Mouse (Mus musculus) 416B (cell line): ENCODE measurements around the gene Kctd4.
"Not testable (repeated sequence)": the region's sequence is repeated elsewhere in the genome, so short reads cannot be mapped to it uniquely, and the experiment has no call there.

Experiments
- DNase-seq: peaks from one replicate; pipeline ENCODE4 v3.0.0; 2011; ENCODE audit warnings: low read depth

Kctd4 gene

DNA sequence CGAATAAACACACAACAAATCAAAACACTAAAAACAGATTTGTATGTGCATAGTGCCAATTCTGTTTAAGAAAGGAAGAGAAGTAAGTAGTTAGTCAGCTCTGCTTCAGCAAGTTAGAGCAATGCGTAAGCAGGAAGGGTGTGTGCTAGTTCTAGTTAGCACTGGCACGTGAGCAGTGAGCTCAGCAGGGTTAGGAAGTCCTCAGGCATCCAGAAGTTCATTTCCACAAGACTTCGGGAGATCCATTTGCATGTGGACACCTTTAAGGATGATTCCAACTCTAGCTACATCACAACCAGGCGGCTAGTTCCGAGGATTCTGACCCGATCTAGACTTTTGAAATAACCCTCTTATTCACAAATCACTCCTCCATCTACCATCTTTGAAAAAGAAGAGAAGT is at the start of gene Kctd4:
Kctd4 (plus strand) TSS at position 244 of the 400 bp plus-strand sequence.
- DNase-seq, result no peak

DNA sequence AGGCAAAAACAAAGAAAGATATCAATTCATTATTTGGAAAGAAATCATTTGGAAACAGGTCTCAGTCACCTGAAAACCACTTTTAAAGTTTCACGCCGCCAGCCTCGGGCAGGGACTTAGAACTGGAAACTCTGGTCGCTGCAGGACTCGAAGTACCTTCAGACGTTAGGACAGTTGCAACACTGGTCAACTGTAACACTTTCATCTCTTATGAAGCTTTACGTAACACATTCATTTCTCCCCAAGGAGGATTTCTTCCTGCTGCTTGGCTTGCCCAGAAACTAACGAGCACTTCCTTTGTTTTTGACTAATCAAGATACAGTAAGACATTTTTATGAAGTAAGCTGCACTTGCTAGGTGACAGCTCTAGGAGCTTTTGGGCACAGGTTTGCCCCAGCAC is 47.9 kb upstream of the Kctd4 start:
- DNase-seq, result peak; percentile 17

DNA sequence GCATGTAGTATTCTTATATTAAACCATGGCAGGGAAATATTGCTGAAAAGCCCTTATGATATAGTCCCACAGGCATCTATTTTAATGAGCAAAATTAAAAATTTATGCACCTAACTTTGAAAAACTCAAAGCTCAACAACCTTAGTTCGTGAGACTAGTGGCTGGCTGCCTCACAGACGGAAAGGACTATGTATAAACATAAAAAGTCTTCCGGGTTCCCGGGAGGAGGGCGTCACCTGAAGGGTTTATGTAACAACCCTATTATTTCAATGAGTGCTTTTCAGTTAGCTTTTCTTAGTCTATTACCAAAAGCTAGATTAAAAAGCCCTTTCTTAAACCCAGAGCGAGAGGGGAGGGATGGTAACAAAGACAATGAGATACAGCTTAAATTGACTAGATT is 42.8 kb upstream of the Kctd4 start:
- DNase-seq, result no peak

DNA sequence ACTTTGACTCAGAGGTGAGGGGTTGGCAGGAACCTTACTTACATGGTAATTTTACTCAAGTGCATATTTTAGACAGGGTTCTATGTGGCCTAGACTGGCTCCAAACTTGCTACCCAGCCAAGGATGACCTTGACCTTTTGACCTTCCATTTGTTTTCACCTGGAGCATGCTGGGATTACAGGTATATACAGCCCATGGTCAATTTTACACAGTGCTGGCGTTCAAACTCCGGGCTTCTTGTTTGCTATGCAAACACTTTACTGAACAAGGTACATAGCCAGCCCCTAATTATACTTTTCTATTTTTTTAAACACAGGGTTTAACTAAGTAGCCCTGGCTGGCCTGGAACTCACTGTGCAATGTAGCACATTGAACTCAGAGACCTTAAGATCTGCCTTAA is 42.1 kb upstream of the Kctd4 start:
- DNase-seq, result no peak

DNA sequence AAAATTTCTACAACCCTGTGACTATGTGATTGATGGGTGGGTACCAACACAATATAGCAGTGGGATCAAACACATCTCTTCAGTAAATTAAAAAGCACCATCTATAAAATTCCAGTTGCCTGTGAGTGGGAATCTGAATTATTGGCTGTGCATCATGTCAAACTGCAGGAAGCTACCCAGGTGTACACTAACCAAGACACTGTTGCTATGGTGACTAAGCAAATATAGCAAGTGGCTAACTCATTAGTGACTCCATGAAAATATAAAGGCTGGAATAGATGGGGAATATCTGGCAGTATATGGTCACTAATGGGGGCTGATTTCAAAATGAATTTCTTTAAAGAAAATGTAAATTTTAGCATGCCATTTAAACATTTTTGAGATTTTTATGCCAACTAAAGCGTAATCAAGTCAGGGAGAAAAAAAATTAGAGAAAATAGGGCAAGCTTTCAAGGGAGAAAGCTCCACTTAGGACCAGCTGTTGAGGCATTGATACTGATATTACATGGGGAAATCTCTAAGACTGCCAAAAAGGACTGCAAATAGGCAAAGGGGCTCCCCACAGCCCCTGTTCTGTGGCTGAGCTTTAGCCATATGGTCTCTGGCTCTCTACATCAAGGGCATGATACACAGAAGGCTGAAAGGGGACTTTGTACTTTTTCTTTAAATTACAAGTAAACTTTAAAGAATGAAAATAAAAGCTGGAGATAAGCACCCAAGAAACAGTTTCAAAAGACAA is 31.3 kb upstream of the Kctd4 start:
- DNase-seq, result no peak

DNA sequence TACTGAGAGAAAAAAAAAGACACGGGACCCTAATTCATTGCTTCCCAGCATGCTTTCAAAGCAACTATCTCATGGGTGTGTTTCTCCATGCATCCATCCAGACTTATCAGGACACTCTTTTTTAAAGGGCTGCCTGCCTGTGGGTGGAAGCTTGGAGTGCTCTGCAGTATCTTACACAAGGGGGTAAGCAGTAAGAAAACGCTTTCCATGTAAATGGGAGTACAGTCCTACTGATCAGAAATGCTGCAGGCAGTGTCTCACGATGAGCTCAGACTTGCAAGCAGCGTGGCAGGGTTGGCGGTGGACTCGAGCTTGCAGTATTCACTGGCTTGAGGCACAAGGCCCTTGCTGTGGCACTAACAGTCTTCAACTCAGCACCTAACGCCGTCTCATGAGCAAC is 25.1 kb upstream of the Kctd4 start:
- DNase-seq, result not testable (repeated sequence)

DNA sequence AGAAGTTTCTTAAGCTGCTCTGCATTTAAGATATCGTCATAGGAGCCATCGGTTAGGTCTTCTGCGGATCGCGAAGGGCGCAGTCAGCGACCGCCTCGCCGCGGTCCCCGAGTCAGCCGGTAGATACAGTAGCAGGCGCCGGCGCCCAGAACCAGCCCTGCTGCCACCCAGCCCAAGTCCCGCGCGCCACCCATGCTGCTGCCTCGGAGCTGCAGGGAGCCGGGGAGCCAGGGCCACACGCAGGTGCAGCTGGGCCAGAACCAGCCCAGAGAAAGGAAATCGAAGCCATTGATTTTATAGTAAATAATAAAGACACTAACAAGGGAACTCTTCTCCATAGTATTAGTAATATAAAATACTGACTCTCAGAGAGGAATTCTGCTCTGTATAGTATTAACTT is 23.5 kb upstream of the Kctd4 start:
- DNase-seq, result peak; percentile 22

DNA sequence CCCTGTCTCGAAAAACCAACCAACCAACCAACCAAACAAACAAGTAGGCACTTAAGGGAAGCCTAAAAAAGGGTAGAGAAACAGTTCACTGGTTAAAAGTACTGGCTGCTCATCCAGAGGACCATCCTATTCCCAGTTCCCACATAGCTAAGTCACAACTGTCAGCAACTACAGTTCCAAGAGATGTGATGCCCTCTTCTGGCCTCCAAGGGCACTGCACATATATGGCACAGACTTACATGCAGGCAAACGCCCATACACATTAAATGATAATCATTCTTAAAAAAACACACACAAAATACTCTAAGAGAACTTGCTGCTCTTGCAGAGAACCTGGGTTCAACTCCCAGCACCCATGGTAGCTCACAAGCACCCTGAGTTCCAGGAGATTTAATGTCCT is 20.4 kb upstream of the Kctd4 start:
- peak; percentile 44 for DNase-seq

DNA sequence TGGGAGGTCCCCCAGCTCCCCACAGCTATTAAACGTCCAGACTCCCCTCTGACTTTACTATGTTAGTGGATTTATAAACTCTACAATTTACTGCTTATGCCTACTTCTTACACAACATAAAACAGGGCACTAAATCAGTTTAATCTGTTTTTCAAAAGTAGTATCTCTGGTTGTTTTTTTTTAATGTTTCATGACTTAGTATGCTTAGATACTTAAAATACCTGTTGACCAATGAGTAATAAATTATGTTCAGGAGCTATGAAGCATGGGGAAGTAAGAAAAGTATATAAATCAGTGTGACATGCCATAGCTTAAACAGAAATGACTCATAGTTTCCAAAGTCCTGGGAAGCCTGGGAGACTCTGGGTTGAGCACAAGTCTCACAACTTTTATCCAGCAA is 17.1 kb upstream of the Kctd4 start:
- DNase-seq, result peak; percentile 69

DNA sequence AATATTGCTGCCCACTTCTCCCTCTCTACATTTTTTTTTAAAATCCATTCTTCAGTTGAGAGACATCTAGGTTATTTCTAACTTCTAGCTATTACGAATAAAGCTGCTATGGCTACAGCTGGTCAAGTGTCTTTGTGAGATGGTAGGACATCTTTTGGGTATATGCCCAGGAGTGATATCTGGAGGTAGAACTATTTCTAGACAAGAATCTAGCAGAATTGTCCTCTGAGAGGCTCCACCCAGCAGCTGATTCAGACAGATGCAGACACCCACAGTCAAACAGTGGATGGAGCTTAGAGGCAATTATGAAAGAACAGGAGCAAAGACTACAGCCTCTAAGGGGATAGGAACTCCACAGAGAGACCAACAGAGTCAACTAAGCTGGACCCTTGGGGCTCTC is 13.3 kb upstream of the Kctd4 start:
- DNase-seq, result no peak

DNA sequence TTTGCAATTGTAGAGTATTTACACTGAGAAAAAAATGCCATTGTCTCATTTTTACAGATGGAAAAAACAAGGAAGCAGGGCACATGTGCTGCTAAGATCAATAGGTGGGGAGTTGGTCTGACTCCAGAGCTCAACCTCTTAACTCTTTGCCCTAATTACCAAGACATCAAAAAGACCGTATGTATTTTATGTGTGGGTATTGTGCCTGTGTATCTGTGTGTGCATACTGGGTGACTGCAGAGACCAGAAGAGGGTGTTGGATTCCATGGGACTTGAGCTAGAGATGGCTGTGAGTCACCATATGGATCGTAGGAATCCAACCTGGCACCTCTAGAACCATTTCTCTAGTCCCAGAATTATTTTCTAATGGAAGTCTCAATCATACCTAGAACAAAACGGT is 12.4 kb upstream of the Kctd4 start:
- no peak for DNase-seq

DNA sequence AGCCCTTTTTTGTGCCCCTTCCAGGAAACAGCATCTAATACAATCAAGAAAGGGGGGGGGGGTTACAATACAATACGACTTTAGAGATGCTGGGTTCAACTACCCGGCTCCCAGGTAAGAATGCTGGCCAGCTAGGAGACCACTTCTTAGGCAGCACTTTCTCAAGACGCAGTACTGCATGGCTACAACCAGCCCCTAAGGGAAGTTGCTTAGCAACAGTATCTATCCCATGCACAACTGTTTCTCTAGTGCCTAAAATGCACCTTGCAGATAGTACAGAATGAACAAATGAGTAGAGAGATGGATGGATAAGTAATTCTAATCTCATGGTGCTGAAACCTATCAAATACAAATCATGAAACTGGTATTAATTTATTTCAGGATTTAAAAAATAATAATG is 7.1 kb upstream of the Kctd4 start:
- DNase-seq, result no peak

DNA sequence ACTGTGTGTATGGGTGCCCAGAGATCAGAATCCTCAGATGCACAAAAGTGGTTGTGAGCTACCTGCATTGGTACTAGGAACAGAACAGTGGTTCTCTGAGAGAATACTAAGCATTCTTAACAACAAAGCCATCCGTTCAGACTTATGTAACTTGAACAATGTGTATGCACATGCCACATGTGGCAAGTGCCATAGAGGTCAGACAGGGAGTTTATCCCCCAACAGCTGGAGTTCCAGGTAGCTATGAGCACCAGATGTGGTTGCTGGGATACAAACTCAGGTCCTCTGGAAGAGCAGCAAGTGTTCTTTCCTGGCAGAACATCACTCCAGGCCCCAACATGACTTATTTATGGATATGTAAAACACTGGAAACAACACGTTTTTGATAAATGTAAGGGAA is 1.8 kb upstream of the Kctd4 start:
- no peak for DNase-seq

DNA sequence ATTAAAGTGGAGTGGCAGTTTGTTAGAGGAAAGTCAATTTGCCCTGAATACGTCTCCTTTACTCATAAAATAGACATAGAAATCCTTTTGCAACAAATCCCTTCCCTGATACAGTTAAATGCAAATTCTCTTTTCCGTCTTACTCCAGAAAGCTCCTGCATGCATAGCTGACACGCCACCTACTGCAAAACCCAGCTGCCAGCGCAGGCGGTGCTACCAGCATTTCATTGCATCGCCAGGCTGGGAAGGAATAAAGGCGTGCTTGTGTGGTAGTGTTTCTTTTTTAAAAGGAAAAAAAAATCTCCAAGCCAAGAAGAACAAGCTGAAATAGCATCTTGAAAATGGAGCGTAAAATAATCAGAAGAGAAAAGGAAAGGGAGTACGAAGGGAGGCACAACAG is 7.4 kb downstream of the Kctd4 start:
- DNase-seq, result no peak

DNA sequence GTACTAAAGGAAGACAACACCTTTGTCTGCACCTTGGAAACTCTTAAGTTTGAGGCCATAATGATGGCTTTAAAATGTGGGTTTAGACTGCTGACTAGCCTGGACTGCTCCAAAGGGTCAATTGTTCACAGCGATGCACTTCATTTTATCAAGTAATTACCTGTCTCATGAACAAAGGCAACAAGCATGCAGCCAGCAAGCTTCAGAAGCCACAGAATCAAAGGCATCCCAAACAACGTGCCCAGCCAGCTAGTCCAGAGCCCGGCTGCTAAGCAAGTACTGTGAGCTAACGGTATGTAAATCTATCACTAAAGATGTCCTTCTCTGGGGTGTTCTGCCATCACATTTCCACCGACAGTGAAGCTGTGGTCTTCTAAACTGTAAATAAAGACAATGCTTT is 8.4 kb downstream of the Kctd4 start:
- no peak for DNase-seq

DNA sequence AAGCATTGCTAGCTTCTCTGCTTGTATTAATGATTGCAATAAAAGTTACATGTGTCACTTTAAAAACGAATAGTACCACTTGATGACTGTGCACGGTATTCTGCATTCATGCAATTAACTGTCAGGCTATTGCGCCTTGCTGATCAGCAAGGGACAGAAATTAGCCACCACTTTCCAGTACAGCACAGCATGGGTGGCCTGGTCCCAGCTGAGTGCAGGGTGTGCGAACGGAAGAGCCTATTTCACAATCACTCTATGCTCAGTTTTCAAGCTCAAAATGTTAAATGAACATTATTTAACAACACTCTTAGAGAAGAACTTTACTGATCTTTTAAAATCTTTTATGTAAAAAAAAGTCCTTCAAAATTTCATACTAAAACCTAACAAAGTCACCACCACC is 9.2 kb downstream of the Kctd4 start:
- peak; percentile 44 for DNase-seq

DNA sequence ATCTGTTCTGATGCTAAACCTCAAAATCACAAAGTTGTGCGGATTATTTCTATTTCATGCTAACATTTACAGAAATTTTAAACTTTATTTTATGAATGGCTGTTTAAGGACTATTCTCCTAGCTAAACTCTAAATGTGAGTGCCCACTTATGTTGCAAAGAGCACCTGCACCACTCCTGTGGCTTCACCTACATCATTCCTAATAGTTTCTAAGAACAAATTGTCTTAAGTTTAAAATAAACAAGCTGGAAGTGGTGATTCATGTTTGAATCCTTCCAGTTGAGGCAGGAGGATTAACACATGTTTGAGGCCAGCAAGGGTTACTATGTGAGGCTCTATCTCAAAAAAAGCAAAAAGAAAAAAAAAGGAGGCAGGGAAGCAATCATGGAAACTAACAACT is 9.6 kb downstream of the Kctd4 start:
- no peak for DNase-seq

DNA sequence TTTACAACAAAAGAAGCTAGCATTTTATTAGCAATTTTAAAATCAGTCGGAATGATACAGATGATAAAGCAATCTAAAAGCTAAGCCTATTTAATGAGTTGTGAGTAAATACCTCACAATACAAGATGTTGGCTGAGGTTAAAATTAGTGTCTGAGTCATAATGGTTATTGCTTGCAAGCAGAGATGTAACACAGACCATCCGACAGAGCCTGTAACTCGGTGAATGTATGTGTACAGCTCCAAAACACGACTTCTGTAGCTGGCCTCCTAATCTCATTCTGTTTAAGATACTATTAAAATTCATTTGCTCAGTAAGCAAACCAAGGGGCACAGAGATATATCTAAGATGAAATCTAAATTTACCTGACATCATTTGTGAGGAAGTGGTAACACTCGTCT is 12.5 kb downstream of the Kctd4 start:
- DNase-seq, result peak; percentile 52

DNA sequence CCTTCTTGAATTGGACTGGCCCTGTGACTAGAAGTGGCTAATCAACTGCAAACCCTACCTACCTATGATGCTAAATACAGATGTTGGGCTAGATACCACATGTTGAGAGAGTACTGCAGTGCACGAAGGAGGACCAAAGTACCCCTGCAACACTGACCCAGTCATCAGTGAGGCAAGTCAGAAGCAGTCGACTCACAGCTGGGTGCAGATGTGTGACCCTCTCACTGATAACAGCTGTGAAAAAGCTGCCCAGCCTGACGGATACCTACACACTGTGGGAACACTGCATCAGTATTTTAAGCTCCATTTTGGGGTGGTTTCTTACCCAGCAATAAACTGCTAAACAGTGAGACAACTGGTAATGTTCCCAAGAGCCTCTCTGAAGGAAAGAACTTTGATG is 21.3 kb downstream of the Kctd4 start:
- DNase-seq, result no peak

DNA sequence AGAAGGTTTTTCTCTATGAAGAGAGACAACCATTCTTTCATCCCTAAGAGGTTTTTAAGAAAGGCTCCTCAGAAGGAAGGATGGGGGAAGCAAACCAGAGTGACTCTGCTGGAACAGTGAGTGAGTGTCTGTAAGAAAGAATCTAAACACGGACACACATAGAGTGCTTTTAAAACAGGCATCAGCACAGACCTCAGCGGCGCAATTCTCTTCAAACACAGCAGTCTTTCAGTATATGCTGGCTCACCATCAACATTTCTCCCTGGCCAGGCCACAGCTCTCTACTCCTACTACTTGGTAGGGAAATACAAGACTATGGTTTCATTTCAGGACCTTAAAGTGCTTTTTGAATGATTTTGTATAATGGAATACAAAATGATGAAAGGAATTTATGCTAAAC is 26.4 kb downstream of the Kctd4 start:
- no peak for DNase-seq

DNA sequence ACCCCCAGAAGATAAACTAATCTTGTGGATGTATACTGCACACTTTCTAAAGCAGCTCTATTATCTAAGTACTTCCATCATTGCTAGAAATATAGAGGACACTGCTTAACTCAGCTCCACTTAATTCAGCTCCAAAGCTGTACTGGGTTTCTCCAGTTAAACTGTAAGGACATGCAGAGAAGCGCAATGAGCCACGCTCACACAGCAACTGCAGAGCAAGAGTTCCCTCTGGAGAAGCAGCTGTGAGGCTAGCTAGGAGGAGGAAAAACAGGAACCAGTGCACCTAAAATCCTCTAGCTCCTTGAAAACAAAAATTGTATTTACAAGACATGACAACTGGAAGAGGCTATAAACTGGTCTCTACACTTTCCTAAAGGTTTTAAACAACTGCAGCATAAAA is 29.1 kb downstream of the Kctd4 start:
- DNase-seq, result no peak

DNA sequence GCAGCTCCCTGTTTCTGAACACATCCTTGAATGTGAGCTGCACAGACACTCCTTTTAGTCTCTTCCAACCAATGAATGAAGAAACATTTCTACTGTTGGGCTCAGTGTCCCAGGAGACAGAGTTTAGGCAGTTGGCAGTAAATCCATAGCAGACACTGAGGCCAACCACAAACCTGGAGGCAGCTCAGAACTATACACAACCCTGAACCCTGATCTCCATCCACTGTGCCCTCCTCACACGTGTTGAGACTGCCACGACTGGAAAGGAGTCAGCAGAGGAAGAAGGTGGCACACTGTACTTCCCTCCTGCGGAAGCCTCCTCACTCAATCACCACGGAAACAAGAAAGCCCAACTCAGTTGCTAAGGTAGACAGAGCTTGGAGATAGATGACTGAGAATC is 30.3 kb downstream of the Kctd4 start:
- peak; percentile 39 for DNase-seq

DNA sequence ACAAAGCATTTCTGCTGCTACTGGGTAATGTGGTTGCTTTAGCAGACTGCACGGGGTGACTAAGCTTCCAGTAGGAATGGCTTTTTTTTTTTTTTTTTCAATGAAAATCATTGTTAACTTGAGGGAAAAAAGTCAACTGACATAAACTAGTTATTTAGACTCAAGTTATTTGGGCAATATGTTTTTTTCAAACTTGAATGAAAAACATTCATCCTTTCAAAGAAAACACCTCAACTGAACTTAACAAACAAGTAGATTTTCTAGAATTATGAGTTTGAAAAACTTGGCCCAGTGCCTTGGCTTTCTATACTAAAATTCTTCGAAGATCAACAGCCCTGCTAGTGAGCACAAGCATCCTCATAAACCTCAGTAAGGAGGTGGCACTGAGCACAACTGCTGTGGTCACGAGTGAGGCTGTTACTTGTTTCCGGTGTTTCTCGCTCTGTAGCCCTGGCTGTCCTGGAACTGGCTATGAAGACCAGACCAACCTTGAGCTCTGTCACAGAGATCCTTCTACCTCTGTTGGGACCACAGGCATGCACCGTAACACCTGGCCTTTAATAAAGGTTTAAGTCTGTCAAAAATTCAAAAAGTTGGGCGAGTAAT is 32.2 kb downstream of the Kctd4 start:
- peak; percentile 49 for DNase-seq

DNA sequence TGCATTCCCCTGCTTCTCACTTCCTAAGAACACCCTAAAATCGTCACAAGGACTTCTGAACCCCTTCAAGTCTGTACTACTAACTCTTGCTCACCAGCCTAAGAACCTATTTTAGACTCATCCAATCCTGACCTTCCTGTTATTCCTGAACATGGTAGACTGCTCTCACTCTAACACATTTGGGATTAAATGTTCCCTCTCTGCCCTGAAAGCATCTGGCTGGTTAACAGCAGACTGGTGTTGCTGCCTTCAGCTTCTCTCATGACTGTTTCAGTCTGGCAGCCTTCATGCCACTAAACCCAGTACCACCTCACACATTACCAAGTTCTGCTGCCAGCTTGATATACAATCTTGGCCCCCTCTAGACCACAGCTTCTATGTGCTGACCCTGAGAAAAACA is 34.4 kb downstream of the Kctd4 start:
- no peak for DNase-seq
